Mouse (Mus musculus) cerebellum, adult 2 months (tissue): ENCODE data around the gene Alk.

Experiments
- CTCF ChIP-seq: fragments of 200-500 bp; IDR thresholded peaks from 2 replicates; pipeline ENCODE4 v1.5.1; 2011; ENCODE audit warnings: low read depth, mild to moderate bottlenecking, control low read depth, low read length, moderate library complexity, borderline replicate concordance; ENCODE audit not compliant: insufficient read depth
- POLR2A ChIP-seq: fragments of 200-500 bp; IDR thresholded peaks from 2 replicates; pipeline ENCODE4 v1.6.1; 2011; ENCODE audit warnings: low read length, control low read depth, borderline replicate concordance; ENCODE audit not compliant: insufficient read depth

- TF ChIP-seq CTCF (no peak), POLR2A (no peak)
These were observed 561.3 kb downstream of the Alk start for GRCm38 (mm10) chr17:72043001-72043666.
